Mouse (Mus musculus) midbrain, embryonic 13.5 days (tissue): ENCODE measurements around the gene Daxx. TPM values are rescaled to one million over a fixed set of nuclear protein-coding genes. Genes with fewer than 3 reads are reported as not detected.
"Not testable (repeated sequence)": the region's sequence is repeated elsewhere in the genome, so short reads cannot be mapped to it uniquely, and the experiment has no call there.

ENCODE experiments used
- ATAC-seq: fragments of 200-750 bp; cut with Nextera tagmentation; 2 replicates; pipeline ENCODE4 v1.8.0; 2017; ENCODE audit warnings: mild to moderate bottlenecking, moderate TSS enrichment, moderate library complexity
- H3K27ac ChIP-seq: fragments of 300-500 bp; sonication (generic); 2 replicates; pipeline ENCODE4 v1.5.1; 2015; ENCODE audit warnings: inconsistent platforms, mild to moderate bottlenecking, moderate library complexity
- H3K27me3 ChIP-seq: fragments of 300-500 bp; sonication (generic); 2 replicates; pipeline ENCODE4 v1.6.1; 2015; ENCODE audit warnings: mild to moderate bottlenecking, inconsistent platforms
- H3K36me3 ChIP-seq: fragments of 300-500 bp; sonication (generic); 2 replicates; pipeline ENCODE4 v1.6.1; 2015; ENCODE audit warnings: mild to moderate bottlenecking, inconsistent platforms
- H3K4me1 ChIP-seq: fragments of 300-500 bp; sonication (generic); replicated peaks from 2 replicates; pipeline ENCODE4 v1.6.1; 2015; ENCODE audit warnings: inconsistent platforms
- H3K4me2 ChIP-seq: fragments of 300-500 bp; sonication (generic); replicated peaks from 2 replicates; pipeline ENCODE4 v1.6.1; 2015; ENCODE audit warnings: moderate library complexity, mild to moderate bottlenecking, inconsistent platforms
- H3K4me3 ChIP-seq: fragments of 300-500 bp; sonication (generic); replicated peaks from 2 replicates; pipeline ENCODE4 v1.5.1; 2015; ENCODE audit warnings: mild to moderate bottlenecking, inconsistent platforms
- H3K9ac ChIP-seq: fragments of 300-500 bp; sonication (generic); replicated peaks from 2 replicates; pipeline ENCODE4 v1.6.1; 2015; ENCODE audit warnings: mild to moderate bottlenecking, inconsistent platforms
- H3K9me3 ChIP-seq: fragments of 300-500 bp; sonication (generic); 2 replicates; pipeline ENCODE4 v1.6.1; 2016; ENCODE audit warnings: mild to moderate bottlenecking, inconsistent platforms
- WGBS: fragments of 180-500 bp; shearing (Covaris S2); methylation state at CpG from one replicate; pipeline ENCODE4 v1.1.7; 2015; 5-methylcytosine and 5-hydroxymethylcytosine counted together
- polyA plus RNA-seq: library from polyadenylated mRNA; unstranded; fragments of >200 nt; fragmentation: Nextera tagmentation; extraction: Ambion mirVana; gene quantifications from 2 replicates; pipeline ENCODE4 v1.2.1, GENCODE M21; 2015

The Daxx gene
- polyA plus RNA-seq, 1 experiment from 2014 or later = 57.2 TPM

DNA sequence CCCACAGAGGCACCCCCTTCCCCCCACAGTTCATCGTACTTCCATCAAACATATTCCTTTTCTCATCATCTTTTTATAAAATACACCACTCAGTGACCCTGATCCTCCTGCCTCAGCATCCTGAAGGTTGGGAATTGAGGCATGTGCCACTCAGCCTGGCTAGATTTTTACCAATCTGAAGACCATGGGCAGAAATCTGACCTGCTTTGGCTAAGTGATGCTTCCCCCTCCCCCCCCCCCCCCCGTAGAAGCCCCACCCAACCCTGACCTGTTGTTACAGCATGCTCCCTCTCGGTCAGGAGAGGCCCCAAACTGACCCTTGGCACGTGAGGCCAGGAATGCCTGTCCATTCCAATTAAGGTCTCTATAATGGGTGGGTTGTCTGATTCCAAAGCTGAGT is 4.4 kb upstream of the Daxx start, which contains the start of gene Platr17:
Gene Platr17 (plus strand): TSS at position 301 of the 400 bp plus-strand sequence.
- H3K4me1 ChIP-seq, H3K9ac ChIP-seq, H3K9me3 ChIP-seq, H3K4me2 ChIP-seq, H3K4me3 ChIP-seq, ATAC-seq, H3K27me3 ChIP-seq, H3K36me3 ChIP-seq, H3K27ac ChIP-seq: not testable (repeated sequence)
- 35% methylated on average over 3 of the region's 4 CpGs for WGBS

- peak overlapping the region; percentile 74 for H3K9ac ChIP-seq
- H3K4me3 ChIP-seq = peak overlapping the region; percentile 89
- WGBS = 0% methylated on average over 41 of the region's 44 CpGs
- ATAC-seq = peak; percentile 18; the same call in 1 of the 2 replicates
- H3K4me2 ChIP-seq = peak overlapping the region; percentile 83
- peak overlapping the region; percentile 91 for H3K27ac ChIP-seq
- peaks cover 32% of the 10 kb centered on the region for H3K4me1 ChIP-seq
- H3K36me3 ChIP-seq = peaks cover 24% of the 10 kb centered on the region
- H3K9me3 ChIP-seq = no peaks in the 10 kb centered on the region
- no peaks in the 10 kb centered on the region for H3K27me3 ChIP-seq
These were observed 710 bp upstream of the Daxx start for GRCm38 (mm10) chr17:33908331-33909076.

- Histone ChIP-seq H3K27me3 (no peaks in the 10 kb centered on the region), H3K27ac (peak overlapping the region; percentile 85), H3K9ac (peak overlapping the region; percentile 93), H3K4me1 (peaks cover 44% of the 10 kb centered on the region), H3K9me3 (no peaks in the 10 kb centered on the region), H3K4me2 (peak overlapping the region; percentile 83), H3K36me3 (peaks cover 38% of the 10 kb centered on the region), H3K4me3 (peak overlapping the region; percentile 89)
- 0% methylated on average over 14 of the region's 14 CpGs for WGBS
- no peak; the same call in 1 of the 2 replicates for ATAC-seq
These were observed 646 bp downstream of the Daxx start for GRCm38 (mm10) chr17:33909869-33910250.

- no peaks in the 10 kb centered on the region for H3K27me3 ChIP-seq
- peaks cover 42% of the 10 kb centered on the region for H3K36me3 ChIP-seq
- 57% methylated on average over 11 of the region's 11 CpGs for WGBS
- H3K9me3 ChIP-seq = no peaks in the 10 kb centered on the region
- H3K4me1 ChIP-seq = peaks cover 50% of the 10 kb centered on the region
- ATAC-seq = no peak
- peak overlapping the region; percentile 83 for H3K4me2 ChIP-seq
- H3K27ac ChIP-seq = peak overlapping the region; percentile 85; the same call in 1 of the 2 replicates
- H3K4me3 ChIP-seq = peak overlapping the region; percentile 89
- peak overlapping the region; percentile 93 for H3K9ac ChIP-seq
These were observed 1.3 kb downstream of the Daxx start for GRCm38 (mm10) chr17:33910346-33911051.

DNA sequence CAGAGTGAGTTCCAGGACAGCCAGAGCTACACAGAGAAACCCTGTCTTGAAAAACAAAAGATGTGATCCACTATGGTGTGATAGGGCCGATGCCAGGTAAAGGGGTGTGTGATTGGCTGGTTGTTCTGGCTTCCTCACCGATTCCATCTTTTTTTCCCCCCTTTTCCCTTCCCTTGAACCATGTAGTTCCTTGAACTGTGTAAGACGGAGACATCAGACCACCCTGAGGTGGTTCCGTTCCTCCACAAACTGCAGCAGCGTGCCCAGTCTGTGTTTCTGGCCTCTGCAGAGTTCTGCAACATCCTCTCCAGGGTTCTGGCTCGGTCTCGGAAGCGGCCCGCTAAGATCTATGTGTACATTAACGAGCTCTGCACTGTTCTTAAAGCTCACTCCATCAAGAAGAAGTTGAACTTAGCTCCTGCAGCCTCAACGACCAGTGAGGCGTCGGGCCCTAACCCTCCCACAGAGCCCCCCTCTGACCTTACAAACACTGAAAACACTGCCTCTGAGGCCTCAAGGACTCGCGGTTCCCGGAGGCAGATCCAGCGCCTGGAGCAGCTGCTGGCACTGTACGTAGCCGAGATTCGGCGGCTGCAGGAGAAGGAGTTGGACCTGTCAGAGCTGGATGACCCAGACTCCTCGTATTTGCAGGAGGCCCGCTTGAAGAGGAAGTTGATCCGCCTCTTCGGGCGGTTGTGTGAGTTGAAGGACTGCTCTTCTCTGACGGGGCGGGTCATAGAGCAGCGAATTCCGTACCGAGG is 2.0 kb downstream of the Daxx start:
- peaks cover 42% of the 10 kb centered on the region for H3K36me3 ChIP-seq
- H3K4me1 ChIP-seq = peaks cover 51% of the 10 kb centered on the region
- peak overlapping the region; percentile 83; the same call in 1 of the 2 replicates for H3K4me2 ChIP-seq
- H3K27me3 ChIP-seq = no peaks in the 10 kb centered on the region
- 0 out of 2 replicates have a peak overlapping the region, but pooled peaks have one; percentile 3 for H3K4me3 ChIP-seq
- H3K27ac ChIP-seq = no peak overlapping the region
- H3K9ac ChIP-seq = peak overlapping the region; percentile 14; the same call in 1 of the 2 replicates
- no peaks in the 10 kb centered on the region for H3K9me3 ChIP-seq
- no peak for ATAC-seq
- WGBS = 93% methylated on average over 31 of the region's 31 CpGs

- Histone ChIP-seq H3K27ac (no peak overlapping the region), H3K4me1 (peaks cover 57% of the 10 kb centered on the region), H3K9me3 (no peaks in the 10 kb centered on the region), H3K36me3 (peaks cover 42% of the 10 kb centered on the region), H3K4me2 (no peak overlapping the region), H3K9ac (peak overlapping the region; percentile 14; the same call in 1 of the 2 replicates), H3K27me3 (no peaks in the 10 kb centered on the region), H3K4me3 (no peak overlapping the region)
- 92% methylated on average over 28 of the region's 28 CpGs for WGBS
- ATAC-seq = no peak
These were observed 2.7 kb downstream of the Daxx start for GRCm38 (mm10) chr17:33911813-33912414.

GRCm38 (mm10) chr17:33913264-33913663 is 4.0 kb downstream of the Daxx start:
- Histone ChIP-seq H3K36me3 (peaks cover 54% of the 10 kb centered on the region), H3K4me1 (peaks cover 63% of the 10 kb centered on the region), H3K4me3 (no peak overlapping the region), H3K4me2 (no peak overlapping the region), H3K9ac (no peak overlapping the region), H3K9me3 (no peaks in the 10 kb centered on the region), H3K27ac (no peak overlapping the region), H3K27me3 (peaks cover 5% of the 10 kb centered on the region)
- 93% methylated on average over 10 of the region's 10 CpGs for WGBS
- no peak for ATAC-seq

- no peak overlapping the region for H3K4me3 ChIP-seq
- H3K9ac ChIP-seq = no peak overlapping the region; the same call in 1 of the 2 replicates
- no peaks in the 10 kb centered on the region for H3K9me3 ChIP-seq
- H3K4me2 ChIP-seq = no peak overlapping the region
- no peak overlapping the region for H3K27ac ChIP-seq
- peaks cover 11% of the 10 kb centered on the region for H3K27me3 ChIP-seq
- H3K4me1 ChIP-seq = peaks cover 68% of the 10 kb centered on the region
- peaks cover 58% of the 10 kb centered on the region for H3K36me3 ChIP-seq
- WGBS = 96% methylated on average over 8 of the region's 8 CpGs
- no peak for ATAC-seq
These were observed 4.7 kb downstream of the Daxx start for GRCm38 (mm10) chr17:33913905-33914304.

DNA sequence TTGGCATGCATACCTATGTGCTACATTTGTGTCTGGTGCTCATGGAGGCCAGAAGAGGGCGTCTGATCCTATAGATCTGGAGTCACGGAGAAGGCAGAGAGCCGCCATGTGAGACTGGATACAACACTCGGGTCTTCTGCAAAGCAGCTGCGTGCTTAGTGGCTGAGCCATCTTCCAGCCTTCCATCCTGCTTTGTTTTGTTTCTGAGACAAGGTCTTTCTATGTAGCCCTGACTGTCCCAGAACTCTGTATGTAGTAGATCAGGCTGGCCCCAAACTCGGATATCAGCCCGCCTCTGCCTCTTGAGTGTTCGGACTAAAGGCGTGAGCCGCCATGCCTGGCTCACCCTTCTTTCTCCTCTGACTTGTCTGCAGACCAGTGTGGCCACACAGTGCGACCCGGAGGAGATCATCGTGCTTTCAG is 5.8 kb downstream of the Daxx start:
- WGBS = 64% methylated on average over 13 of the region's 13 CpGs
- H3K9me3 ChIP-seq = no peaks in the 10 kb centered on the region
- H3K36me3 ChIP-seq = peaks cover 58% of the 10 kb centered on the region
- no peak for ATAC-seq
- H3K27me3 ChIP-seq = peaks cover 13% of the 10 kb centered on the region
- H3K4me2 ChIP-seq = peak overlapping the region; percentile 64
- peak overlapping the region; percentile 52 for H3K4me3 ChIP-seq
- no peak overlapping the region for H3K9ac ChIP-seq
- peak overlapping the region; percentile 51; the same call in 1 of the 2 replicates for H3K27ac ChIP-seq
- peaks cover 76% of the 10 kb centered on the region for H3K4me1 ChIP-seq

GRCm38 (mm10) chr17:33915671-33916250 is 6.5 kb downstream of the Daxx start, which contains the start of the genes Tapbp and Zbtb22:
TSS of gene Tapbp (plus strand) at chr17:33915899.
TSS of gene Zbtb22 (plus strand) at chr17:33915904.
- Histone ChIP-seq H3K4me3 (peak within 1 kb of the TSS; percentile 52), H3K4me1 (peaks cover 76% of the 10 kb centered on the region), H3K27ac (peak within 1 kb of the TSS; percentile 82), H3K9me3 (no peaks in the 10 kb centered on the region), H3K36me3 (peaks cover 58% of the 10 kb centered on the region), H3K4me2 (peak within 1 kb of the TSS; percentile 64), H3K9ac (peak within 1 kb of the TSS; percentile 64), H3K27me3 (peaks cover 13% of the 10 kb centered on the region)
- under 1% methylated on average over 27 of the region's 34 CpGs for WGBS
- ATAC-seq = peak; percentile 95

- Histone ChIP-seq H3K9me3 (no peaks in the 10 kb centered on the region), H3K36me3 (peaks cover 54% of the 10 kb centered on the region), H3K4me3 (peak overlapping the region; percentile 52), H3K4me1 (peaks cover 72% of the 10 kb centered on the region), H3K9ac (peak overlapping the region; percentile 64), H3K27me3 (peaks cover 13% of the 10 kb centered on the region), H3K4me2 (peak overlapping the region; percentile 64), H3K27ac (peak overlapping the region; percentile 82)
- 2% methylated on average over 20 of the region's 20 CpGs for WGBS
- peak; percentile 14; the same call in 1 of the 2 replicates for ATAC-seq
These were observed 7.1 kb downstream of the Daxx start for GRCm38 (mm10) chr17:33916294-33916693.
